Mouse (Mus musculus): ENCODE measurements at regions not wholly inside any gene's neighbourhood (a gene's known extent, or its start where the extent isn't known, plus 50 kb on each side); places are given as distances from the start of the nearest gene placed in this dataset.
"Not testable (repeated sequence)": the region's sequence is repeated elsewhere in the genome, so short reads cannot be mapped to it uniquely, and the experiment has no call there.

DNA sequence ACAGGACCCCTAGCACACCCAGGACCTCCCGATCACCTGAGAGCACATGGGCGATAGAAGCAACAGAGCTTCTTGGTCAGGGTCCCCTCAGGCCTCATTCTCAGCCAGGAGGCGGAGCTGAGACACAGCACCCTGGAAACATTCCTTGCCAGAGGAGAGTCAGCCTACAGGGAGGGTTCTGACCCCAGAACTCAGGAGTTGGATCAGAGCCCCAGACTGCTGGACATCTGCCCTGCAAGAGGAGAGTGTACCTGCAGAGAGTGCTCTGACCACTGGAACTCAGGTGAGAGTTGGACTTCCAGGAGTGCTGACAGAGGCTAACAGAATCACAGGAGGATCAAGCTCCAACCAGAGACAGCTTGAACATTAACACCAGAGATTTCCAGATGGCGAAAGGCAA, 76.1 kb downstream of the Gpr85 start:
- H3K4me2 ChIP-seq (ENCODE audit: insufficient read depth, low read depth, poor library complexity, severe bottlenecking); H3K27ac ChIP-seq (ENCODE audit: insufficient read depth, low read depth); H3K79me2 ChIP-seq (replicated peaks; ENCODE audit: control insufficient read depth, extremely low read depth, insufficient read depth, poor library complexity, severe bottlenecking); H3K9me3 ChIP-seq (replicated peaks; ENCODE audit: low read length); in situ Hi-C loops (cut with MboI; ENCODE audit: low pct_ligation_motif_present, low pct_unique_long_range_greater_than_20kb, low sequenced_read_pairs); H3K9ac ChIP-seq (ENCODE audit: insufficient read depth, low read depth); H3K36me3 ChIP-seq (replicated peaks in 1 of 2; ENCODE audit: control insufficient read depth in 1 of 2, insufficient read depth in 1 of 2, low read length in 1 of 2); dilution Hi-C loops (cut with MboI; ENCODE audit: extremely low pct_ligation_motif_present, extremely low pct_unique_long_range_greater_than_20kb, low sequenced_read_pairs); H3K4me3 ChIP-seq (replicated peaks in 1 of 3; ENCODE audit: low read depth in 2 of 3, low read length in 2 of 3, poor library complexity in 1 of 3); DNase-seq (ENCODE audit: extremely low read depth); H3K27me3 ChIP-seq (replicated peaks); H3K4me1 ChIP-seq (ENCODE audit: control insufficient read depth in 1 of 2, insufficient read depth in 2 of 2): not testable (repeated sequence)

DNA sequence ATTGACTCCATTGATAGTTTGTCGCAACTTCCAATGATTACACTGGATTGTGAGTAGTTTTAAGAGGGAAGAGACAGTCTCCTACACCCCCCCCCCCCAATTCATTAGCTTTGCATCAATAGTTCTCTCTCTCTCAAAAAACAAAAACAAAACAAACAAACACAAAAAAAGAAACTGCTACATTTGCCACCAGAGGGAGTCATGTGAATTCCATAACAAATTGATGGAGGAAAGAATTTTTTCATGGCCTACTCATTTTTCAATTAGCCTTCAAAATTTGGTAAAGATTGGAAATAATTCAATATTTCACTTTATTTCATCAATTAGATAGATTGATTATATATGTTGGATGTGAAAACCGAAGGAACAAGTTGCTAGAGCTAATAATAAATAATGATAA, 80.3 kb downstream of the Gpr85 start:
- no peak for DNase-seq (ENCODE audit: extremely low read depth)
- Histone ChIP-seq H3K9ac (ENCODE audit: insufficient read depth, low read depth) (no peak overlapping the region), H3K9me3 (replicated peaks; ENCODE audit: low read length) (no peaks in the 10 kb centered on the region), H3K36me3 (replicated peaks in 1 of 2; ENCODE audit: control insufficient read depth in 1 of 2, insufficient read depth in 1 of 2, low read length in 1 of 2) (no peaks in the 10 kb centered on the region), H3K79me2 (replicated peaks; ENCODE audit: control insufficient read depth, extremely low read depth, insufficient read depth, poor library complexity, severe bottlenecking) (no peaks in the 10 kb centered on the region), H3K4me3 (replicated peaks in 1 of 3; ENCODE audit: low read depth in 2 of 3, low read length in 2 of 3, poor library complexity in 1 of 3) (no peak overlapping the region), H3K4me1 (ENCODE audit: control insufficient read depth in 1 of 2, insufficient read depth in 2 of 2) (no peaks in the 10 kb centered on the region), H3K27me3 (replicated peaks) (no peaks in the 10 kb centered on the region), H3K4me2 (ENCODE audit: insufficient read depth, low read depth, poor library complexity, severe bottlenecking) (no peak overlapping the region), H3K27ac (ENCODE audit: insufficient read depth, low read depth) (no peak overlapping the region)
- dilution Hi-C loops (cut with MboI; ENCODE audit: extremely low pct_ligation_motif_present, extremely low pct_unique_long_range_greater_than_20kb, low sequenced_read_pairs): no loop called here
- in situ Hi-C loops (cut with MboI; ENCODE audit: low pct_ligation_motif_present, low pct_unique_long_range_greater_than_20kb, low sequenced_read_pairs): no loop called here
- TF ChIP-seq RAD21 (IDR thresholded peaks at IDR 0.05; ENCODE audit: low read depth, low read length) (no peak), SMC3 (IDR thresholded peaks at IDR 0.05; ENCODE audit: low read depth, low read length) (no peak)

DNA sequence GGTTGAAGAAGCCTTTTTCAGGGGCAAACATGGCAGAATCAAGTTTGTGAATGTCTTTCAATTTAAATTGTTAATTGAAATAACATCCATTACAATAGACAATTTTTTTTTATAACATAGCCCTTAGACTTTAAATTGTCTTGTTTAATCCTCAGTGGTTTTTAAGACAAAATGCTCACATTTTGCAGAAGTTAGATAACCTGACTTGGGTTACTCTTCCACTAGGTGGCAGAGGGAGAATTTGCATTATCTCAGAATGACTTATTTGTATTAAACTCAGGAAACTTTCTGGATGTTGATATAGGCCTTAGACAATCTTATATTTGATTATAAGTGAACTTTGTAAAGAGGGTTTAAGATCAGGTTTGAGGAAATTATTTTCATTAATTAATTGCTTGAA, 80.8 kb downstream of the Gpr85 start:
- Histone ChIP-seq H3K4me3 (replicated peaks in 1 of 3; ENCODE audit: low read depth in 2 of 3, low read length in 2 of 3, poor library complexity in 1 of 3) (no peak overlapping the region), H3K79me2 (replicated peaks; ENCODE audit: control insufficient read depth, extremely low read depth, insufficient read depth, poor library complexity, severe bottlenecking) (no peaks in the 10 kb centered on the region), H3K36me3 (replicated peaks in 1 of 2; ENCODE audit: control insufficient read depth in 1 of 2, insufficient read depth in 1 of 2, low read length in 1 of 2) (no peaks in the 10 kb centered on the region), H3K27me3 (replicated peaks) (no peaks in the 10 kb centered on the region), H3K27ac (ENCODE audit: insufficient read depth, low read depth) (no peak overlapping the region), H3K9ac (ENCODE audit: insufficient read depth, low read depth) (no peak overlapping the region), H3K9me3 (replicated peaks; ENCODE audit: low read length) (no peaks in the 10 kb centered on the region), H3K4me2 (ENCODE audit: insufficient read depth, low read depth, poor library complexity, severe bottlenecking) (no peak overlapping the region), H3K4me1 (ENCODE audit: control insufficient read depth in 1 of 2, insufficient read depth in 2 of 2) (no peaks in the 10 kb centered on the region)
- in situ Hi-C loops (cut with MboI; ENCODE audit: low pct_ligation_motif_present, low pct_unique_long_range_greater_than_20kb, low sequenced_read_pairs): no loop called here
- TF ChIP-seq CTCF (conservative IDR thresholded peaks at IDR 0.05 in 1 of 2, IDR thresholded peaks at IDR 0.05 in 1 of 2; ENCODE audit: low read depth in 2 of 2, low read length in 2 of 2): peak in 1 of 2 experiments; percentile 56; a peak in 2 of 4 replicates
- TF ChIP-seq JUND (conservative IDR thresholded peaks at IDR 0.05; ENCODE audit: low read depth, low read length): no peak
- peak; percentile 55 for TF ChIP-seq RAD21 (IDR thresholded peaks at IDR 0.05; ENCODE audit: low read depth, low read length)
- peak; percentile 47 for TF ChIP-seq SMC3 (IDR thresholded peaks at IDR 0.05; ENCODE audit: low read depth, low read length)
- no peak for TF ChIP-seq ZKSCAN1 (IDR thresholded peaks at IDR 0.05; ENCODE audit: borderline replicate concordance, low read depth, low read length)
- dilution Hi-C loops (cut with MboI; ENCODE audit: extremely low pct_ligation_motif_present, extremely low pct_unique_long_range_greater_than_20kb, low sequenced_read_pairs): no loop called here
- DNase-seq (ENCODE audit: extremely low read depth): peak; percentile 19

DNA sequence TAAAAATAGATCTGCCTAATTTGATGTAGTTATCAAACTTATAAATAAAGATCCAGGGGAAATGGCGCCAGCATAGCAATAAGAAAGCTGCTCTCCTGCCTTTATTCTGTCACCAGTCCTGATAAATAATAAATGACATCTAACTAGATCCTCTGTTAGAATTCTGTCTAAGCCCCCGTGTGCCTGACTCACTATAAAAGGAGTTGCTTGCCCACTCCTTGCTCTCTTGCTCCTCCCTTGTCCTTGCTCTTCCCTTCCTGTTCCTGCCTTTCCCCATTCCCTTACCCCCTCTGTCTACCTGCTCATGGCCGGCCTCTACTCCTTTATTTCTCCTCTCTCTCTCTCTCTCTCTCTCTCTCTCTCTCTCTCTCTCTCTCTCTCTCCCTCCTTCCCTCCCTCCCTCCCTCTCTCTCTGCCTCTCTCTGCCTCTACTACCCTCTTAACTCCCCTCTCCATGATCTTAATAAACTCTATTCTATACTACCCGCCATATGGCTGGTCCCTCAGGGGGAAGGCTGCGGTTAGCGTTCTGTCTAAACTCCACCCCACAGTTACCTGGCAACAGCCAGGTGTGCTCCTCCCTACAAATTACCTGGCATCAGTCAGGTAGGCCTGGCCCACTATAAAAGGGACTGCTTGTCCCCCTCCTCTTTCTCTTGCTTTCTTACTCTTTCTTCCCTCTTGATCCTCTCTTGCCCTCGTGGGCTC, 71.3 kb upstream of the Bmt2 start:
- Histone ChIP-seq H3K4me1 (ENCODE audit: control insufficient read depth in 1 of 2, insufficient read depth in 2 of 2) (no peaks in the 10 kb centered on the region; a peak in 1 of 4 replicates), H3K27ac (ENCODE audit: insufficient read depth, low read depth) (no peak overlapping the region), H3K27me3 (replicated peaks) (no peaks in the 10 kb centered on the region), H3K4me2 (ENCODE audit: insufficient read depth, low read depth, poor library complexity, severe bottlenecking) (no peak overlapping the region), H3K9ac (ENCODE audit: insufficient read depth, low read depth) (no peak overlapping the region), H3K36me3 (replicated peaks in 1 of 2; ENCODE audit: control insufficient read depth in 1 of 2, insufficient read depth in 1 of 2, low read length in 1 of 2) (no peaks in the 10 kb centered on the region), H3K9me3 (replicated peaks; ENCODE audit: low read length) (no peaks in the 10 kb centered on the region), H3K4me3 (replicated peaks in 1 of 3; ENCODE audit: low read depth in 2 of 3, low read length in 2 of 3, poor library complexity in 1 of 3) (no peak overlapping the region), H3K79me2 (replicated peaks; ENCODE audit: control insufficient read depth, extremely low read depth, insufficient read depth, poor library complexity, severe bottlenecking) (no peaks in the 10 kb centered on the region)
- no peak for DNase-seq (ENCODE audit: extremely low read depth)
- in situ Hi-C loops (cut with MboI; ENCODE audit: low pct_ligation_motif_present, low pct_unique_long_range_greater_than_20kb, low sequenced_read_pairs): no loop called here
- dilution Hi-C loops (cut with MboI; ENCODE audit: extremely low pct_ligation_motif_present, extremely low pct_unique_long_range_greater_than_20kb, low sequenced_read_pairs): no loop called here
- TF ChIP-seq PAX5 (IDR thresholded peaks at IDR 0.05; ENCODE audit: low read length) (no peak), JUND (conservative IDR thresholded peaks at IDR 0.05; ENCODE audit: low read depth, low read length) (no peak), MEF2A (IDR thresholded peaks at IDR 0.05; ENCODE audit: borderline replicate concordance, low read depth, low read length) (no peak), HCFC1 (IDR thresholded peaks at IDR 0.05; ENCODE audit: low read depth, low read length) (no peak), SIN3A (IDR thresholded peaks at IDR 0.05; ENCODE audit: low read length) (no peak), RCOR1 (conservative IDR thresholded peaks at IDR 0.05; ENCODE audit: low read depth, low read length) (no peak), RAD21 (IDR thresholded peaks at IDR 0.05; ENCODE audit: low read depth, low read length) (no peak), IRF4 (IDR thresholded peaks at IDR 0.05; ENCODE audit: low read depth, low read length) (no peak), ZNF384 (IDR thresholded peaks at IDR 0.05; ENCODE audit: low read depth, low read length) (no peak), BHLHE40 (IDR thresholded peaks at IDR 0.05; ENCODE audit: low read depth, low read length) (no peak), CHD2 (IDR thresholded peaks at IDR 0.05; ENCODE audit: low read length) (no peak), NELFE (IDR thresholded peaks at IDR 0.05; ENCODE audit: low read depth, low read length) (no peak), TCF12 (IDR thresholded peaks at IDR 0.05; ENCODE audit: low read depth, low read length) (no peak), MXI1 (IDR thresholded peaks at IDR 0.05; ENCODE audit: low read depth, low read length) (no peak), GABPA (IDR thresholded peaks at IDR 0.05; ENCODE audit: insufficient replicate concordance, low read depth, low read length) (no peak)

Data from CH12.LX (cell line).